Mouse (Mus musculus) heart, embryonic 12.5 days (tissue): ENCODE data around the gene Zfp821. TPM values are rescaled to one million over a fixed set of nuclear protein-coding genes. Genes with fewer than 3 reads are reported as not detected.

ENCODE experiments used
- ATAC-seq: fragments of 200-750 bp; cut with Nextera tagmentation; 2 replicates; pipeline ENCODE4 v1.8.0; 2017; ENCODE audit warnings: moderate TSS enrichment, moderate library complexity; ENCODE audit not compliant: insufficient number of reproducible peaks, low FRiP score
- H3K27ac ChIP-seq: fragments of 300-500 bp; sonication (generic); 2 replicates; pipeline ENCODE4 v1.5.1; 2016; ENCODE audit warnings: mild to moderate bottlenecking, moderate library complexity; ENCODE audit not compliant: poor library complexity, severe bottlenecking
- H3K27me3 ChIP-seq: fragments of 300-500 bp; sonication (generic); replicated peaks from 2 replicates; pipeline ENCODE4 v1.6.1; 2016; ENCODE audit warnings: mild to moderate bottlenecking, moderate library complexity
- H3K36me3 ChIP-seq: fragments of 300-500 bp; sonication (generic); 2 replicates; pipeline ENCODE4 v1.6.1; 2016; ENCODE audit warnings: mild to moderate bottlenecking, moderate library complexity
- H3K4me1 ChIP-seq: fragments of 300-500 bp; sonication (generic); replicated peaks from 2 replicates; pipeline ENCODE4 v1.6.1; 2016; ENCODE audit warnings: mild to moderate bottlenecking
- H3K4me2 ChIP-seq: fragments of 300-500 bp; sonication (generic); 2 replicates; pipeline ENCODE4 v1.6.1; 2016; ENCODE audit warnings: mild to moderate bottlenecking, moderate library complexity
- H3K4me3 ChIP-seq: fragments of 300-500 bp; sonication (generic); 2 replicates; pipeline ENCODE4 v1.5.1; 2016; ENCODE audit warnings: mild to moderate bottlenecking
- H3K9ac ChIP-seq: fragments of 300-500 bp; sonication (generic); 2 replicates; pipeline ENCODE4 v1.6.1; 2016; ENCODE audit warnings: mild to moderate bottlenecking, moderate library complexity
- H3K9me3 ChIP-seq: fragments of 300-500 bp; sonication (generic); replicated peaks from 2 replicates; pipeline ENCODE4 v1.6.1; 2016; ENCODE audit warnings: mild to moderate bottlenecking, moderate library complexity
- WGBS: fragments of 180-500 bp; shearing (Covaris S2); methylation state at CpG from one replicate; pipeline ENCODE4 v1.1.7; 2016; 5-methylcytosine and 5-hydroxymethylcytosine counted together
- polyA plus RNA-seq: library from polyadenylated mRNA; unstranded; fragments of >200 nt; fragmentation: Nextera tagmentation; extraction: Ambion mirVana; gene quantifications from 2 replicates; pipeline ENCODE4 v1.2.1, GENCODE M21; 2016

Zfp821 gene
- polyA plus RNA-seq, 1 experiment from 2014 or later = 26.9 TPM

GRCm38 (mm10) chr8:109692443-109693145 lies 12.8 kb upstream of the Zfp821 start:
- peak overlapping the region; percentile 83 for H3K4me3 ChIP-seq
- peak; percentile 85 for ATAC-seq
- H3K27ac ChIP-seq = peak overlapping the region; percentile 17; the same call in 1 of the 2 replicates
- no peaks in the 10 kb centered on the region for H3K27me3 ChIP-seq
- H3K36me3 ChIP-seq = peaks cover 10% of the 10 kb centered on the region; the same call in 1 of the 2 replicates
- H3K9ac ChIP-seq = peak overlapping the region; percentile 92
- no peaks in the 10 kb centered on the region for H3K9me3 ChIP-seq
- H3K4me1 ChIP-seq = peaks cover 20% of the 10 kb centered on the region
- H3K4me2 ChIP-seq = peak overlapping the region; percentile 94
- under 1% methylated on average over 38 of the region's 38 CpGs for WGBS

- Histone ChIP-seq H3K4me1 (peaks cover 20% of the 10 kb centered on the region), H3K9ac (peak within 1 kb of the TSS; percentile 92), H3K4me3 (peak within 1 kb of the TSS; percentile 83), H3K4me2 (peak within 1 kb of the TSS; percentile 94), H3K27me3 (no peaks in the 10 kb centered on the region), H3K27ac (peak within 1 kb of the TSS; percentile 77), H3K36me3 (peaks cover 7% of the 10 kb centered on the region; the same call in 1 of the 2 replicates), H3K9me3 (no peaks in the 10 kb centered on the region)
- ATAC-seq = peak; percentile 100
- WGBS = under 1% methylated on average over 57 of the region's 57 CpGs
Measured at GRCm38 (mm10) chr8:109693146-109693900, 12.0 kb upstream of the Zfp821 start, which contains the start of gene Ist1. Ist1 (minus strand) TSS chr8:109693260.

- Histone ChIP-seq H3K27ac (no peak overlapping the region), H3K9me3 (no peaks in the 10 kb centered on the region), H3K4me1 (peaks cover 20% of the 10 kb centered on the region), H3K4me2 (peak overlapping the region; percentile 94; the same call in 1 of the 2 replicates), H3K36me3 (peaks cover 5% of the 10 kb centered on the region; the same call in 1 of the 2 replicates), H3K4me3 (peak overlapping the region; percentile 83; the same call in 1 of the 2 replicates), H3K9ac (no peak overlapping the region), H3K27me3 (no peaks in the 10 kb centered on the region)
- 63% methylated on average over 6 of the region's 6 CpGs for WGBS
- ATAC-seq = no peak
Measured at GRCm38 (mm10) chr8:109694154-109694553, 11.2 kb upstream of the Zfp821 start.

GRCm38 (mm10) chr8:109697754-109698153 lies 7.6 kb upstream of the Zfp821 start:
- 70% methylated on average over 1 of the region's 1 CpGs for WGBS
- no peak overlapping the region for H3K4me2 ChIP-seq
- peaks cover 5% of the 10 kb centered on the region; the same call in 1 of the 2 replicates for H3K27me3 ChIP-seq
- H3K27ac ChIP-seq = no peak overlapping the region
- peaks cover 8% of the 10 kb centered on the region for H3K4me1 ChIP-seq
- H3K36me3 ChIP-seq = no peaks in the 10 kb centered on the region
- no peak for ATAC-seq
- H3K9me3 ChIP-seq = no peaks in the 10 kb centered on the region; the same call in 1 of the 2 replicates
- no peak overlapping the region for H3K4me3 ChIP-seq
- H3K9ac ChIP-seq = no peak overlapping the region

GRCm38 (mm10) chr8:109698477-109698876 lies 6.9 kb upstream of the Zfp821 start:
- H3K4me1 ChIP-seq = peaks cover 8% of the 10 kb centered on the region
- no peak overlapping the region for H3K4me2 ChIP-seq
- ATAC-seq = no peak
- H3K27ac ChIP-seq = no peak overlapping the region
- 54% methylated on average over 3 of the region's 3 CpGs for WGBS
- H3K4me3 ChIP-seq = no peak overlapping the region
- peaks cover 7% of the 10 kb centered on the region; the same call in 1 of the 2 replicates for H3K27me3 ChIP-seq
- H3K9ac ChIP-seq = no peak overlapping the region
- H3K9me3 ChIP-seq = no peaks in the 10 kb centered on the region; the same call in 1 of the 2 replicates
- no peaks in the 10 kb centered on the region for H3K36me3 ChIP-seq

- peak overlapping the region; percentile 88 for H3K4me2 ChIP-seq
- H3K27me3 ChIP-seq = peaks cover 7% of the 10 kb centered on the region; the same call in 1 of the 2 replicates
- peak; percentile 1; the same call in 1 of the 2 replicates for ATAC-seq
- no peak overlapping the region for H3K27ac ChIP-seq
- H3K9me3 ChIP-seq = no peaks in the 10 kb centered on the region; the same call in 1 of the 2 replicates
- H3K4me3 ChIP-seq = peak overlapping the region; percentile 87
- 7% methylated on average over 24 of the region's 24 CpGs for WGBS
- H3K36me3 ChIP-seq = peaks cover 20% of the 10 kb centered on the region
- H3K4me1 ChIP-seq = peaks cover 23% of the 10 kb centered on the region
- H3K9ac ChIP-seq = peak overlapping the region; percentile 96
Measured at GRCm38 (mm10) chr8:109704565-109705319, 604 bp upstream of the Zfp821 start.

- 2% methylated on average over 27 of the region's 30 CpGs for WGBS
- peak overlapping the region; percentile 89 for H3K27ac ChIP-seq
- H3K27me3 ChIP-seq = peaks cover 7% of the 10 kb centered on the region; the same call in 1 of the 2 replicates
- H3K36me3 ChIP-seq = peaks cover 35% of the 10 kb centered on the region
- peaks cover 23% of the 10 kb centered on the region for H3K4me1 ChIP-seq
- peak overlapping the region; percentile 96 for H3K9ac ChIP-seq
- ATAC-seq = peak; percentile 12
- H3K4me3 ChIP-seq = peak overlapping the region; percentile 87
- H3K9me3 ChIP-seq = no peaks in the 10 kb centered on the region
- peak overlapping the region; percentile 88 for H3K4me2 ChIP-seq
Measured at GRCm38 (mm10) chr8:109706076-109706873, 929 bp downstream of the Zfp821 start.

GRCm38 (mm10) chr8:109706874-109707237 lies 1.5 kb downstream of the Zfp821 start:
- Histone ChIP-seq H3K27me3 (peaks cover 7% of the 10 kb centered on the region; the same call in 1 of the 2 replicates), H3K36me3 (peaks cover 41% of the 10 kb centered on the region), H3K27ac (no peak overlapping the region), H3K4me2 (peak overlapping the region; percentile 88), H3K9me3 (no peaks in the 10 kb centered on the region), H3K9ac (peak overlapping the region; percentile 96; the same call in 1 of the 2 replicates), H3K4me3 (peak overlapping the region; percentile 87), H3K4me1 (peaks cover 23% of the 10 kb centered on the region)
- ATAC-seq = no peak
- 17% methylated on average over 2 of the region's 2 CpGs for WGBS

- Histone ChIP-seq H3K27me3 (no peaks in the 10 kb centered on the region), H3K36me3 (peaks cover 52% of the 10 kb centered on the region), H3K4me3 (no peak overlapping the region), H3K4me1 (peaks cover 23% of the 10 kb centered on the region), H3K27ac (no peak overlapping the region), H3K4me2 (no peak overlapping the region), H3K9me3 (no peaks in the 10 kb centered on the region), H3K9ac (no peak overlapping the region)
- ATAC-seq = no peak
- 89% methylated on average over 4 of the region's 4 CpGs for WGBS
Measured at GRCm38 (mm10) chr8:109707921-109708320, 2.6 kb downstream of the Zfp821 start.

GRCm38 (mm10) chr8:109712521-109712920 lies 7.2 kb downstream of the Zfp821 start:
- no peak for ATAC-seq
- H3K4me2 ChIP-seq = no peak overlapping the region
- peaks cover 2% of the 10 kb centered on the region for H3K4me1 ChIP-seq
- WGBS = 94% methylated on average over 1 of the region's 1 CpGs
- H3K9me3 ChIP-seq = no peaks in the 10 kb centered on the region
- H3K27me3 ChIP-seq = no peaks in the 10 kb centered on the region
- no peak overlapping the region for H3K9ac ChIP-seq
- H3K36me3 ChIP-seq = peaks cover 87% of the 10 kb centered on the region
- no peak overlapping the region for H3K4me3 ChIP-seq
- H3K27ac ChIP-seq = no peak overlapping the region
